Mouse (Mus musculus) liver, embryonic 14.5 days (tissue): ENCODE results near the gene Cd101.

ENCODE experiments used
- CTCF ChIP-seq: IDR thresholded peaks from 2 replicates; pipeline ENCODE4 v1.5.1; 2016; ENCODE audit warnings: antibody characterized with exemption, low read depth, control low read depth
- EP300 ChIP-seq: IDR thresholded peaks from 2 replicates; pipeline ENCODE4 v1.6.1; 2016; ENCODE audit warnings: antibody characterized with exemption, low read depth

DNA sequence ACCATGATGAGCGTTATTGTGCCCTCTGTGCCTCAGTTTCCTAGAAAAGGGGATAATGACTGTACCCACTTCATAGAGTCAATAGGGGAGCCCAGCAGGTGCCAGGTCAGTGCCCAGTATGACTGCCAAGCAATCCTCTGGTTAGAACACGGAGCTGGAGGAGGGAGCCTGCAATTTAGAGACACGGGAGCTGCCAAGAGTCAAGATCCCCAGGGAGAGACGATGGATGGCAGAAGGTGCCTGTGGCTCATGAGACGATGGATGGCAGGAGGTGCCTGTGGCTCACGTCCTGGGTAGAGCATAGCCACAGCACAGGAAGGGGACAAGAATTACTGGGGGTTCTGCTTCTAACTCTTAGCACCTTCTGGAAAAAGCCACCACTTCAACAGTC, 48.3 kb upstream of the Cd101 start:
- TF ChIP-seq CTCF (no peak), EP300 (no peak)
